Mouse (Mus musculus) monocyte, adult 2 months (primary cell): ENCODE results near the gene Abca12.

Experiments
- DNase-seq, 2 experiments: peaks; one replicate each; pipeline ENCODE4 v3.0.0; 2022; ENCODE audit warnings: low spot score in 2 of 2, low read depth in 1 of 2

Gene Abca12

GRCm38 (mm10) chr1:71338548-71339340 is 76.0 kb downstream of the Abca12 start:
- DNase-seq: no peak

GRCm38 (mm10) chr1:71330349-71330748 is 84.4 kb downstream of the Abca12 start:
- DNase-seq: no peak

GRCm38 (mm10) chr1:71312171-71312570 is 102.5 kb downstream of the Abca12 start:
- DNase-seq: no peak

GRCm38 (mm10) chr1:71310614-71311013 is 104.1 kb downstream of the Abca12 start:
- no peak for DNase-seq

- DNase-seq: no peak
Observed at GRCm38 (mm10) chr1:71307362-71307761, 107.3 kb downstream of the Abca12 start.

- DNase-seq: no peak
Observed at GRCm38 (mm10) chr1:71306196-71306595, 108.5 kb downstream of the Abca12 start.

GRCm38 (mm10) chr1:71304588-71304987 is 110.1 kb downstream of the Abca12 start:
- DNase-seq: no peak

GRCm38 (mm10) chr1:71297021-71297420 is 117.7 kb downstream of the Abca12 start:
- DNase-seq: no peak

GRCm38 (mm10) chr1:71296585-71296984 is 118.1 kb downstream of the Abca12 start:
- no peak for DNase-seq

GRCm38 (mm10) chr1:71291917-71292316 is 122.8 kb downstream of the Abca12 start:
- DNase-seq: no peak

GRCm38 (mm10) chr1:71289511-71289910 is 125.2 kb downstream of the Abca12 start:
- DNase-seq: no peak

- DNase-seq: no peak
Observed at GRCm38 (mm10) chr1:71276940-71277339, 137.8 kb downstream of the Abca12 start.

GRCm38 (mm10) chr1:71272550-71272949 is 142.2 kb downstream of the Abca12 start:
- no peak for DNase-seq

- DNase-seq: no peak
Observed at GRCm38 (mm10) chr1:71272077-71272476, 142.6 kb downstream of the Abca12 start.

- DNase-seq: no peak
Observed at GRCm38 (mm10) chr1:71270083-71270482, 144.6 kb downstream of the Abca12 start.

GRCm38 (mm10) chr1:71266630-71267029 is 148.1 kb downstream of the Abca12 start:
- no peak for DNase-seq

- DNase-seq: no peak
Observed at GRCm38 (mm10) chr1:71263532-71263931, 151.2 kb downstream of the Abca12 start.

- no peak for DNase-seq
Observed at GRCm38 (mm10) chr1:71244647-71245046, 170.1 kb downstream of the Abca12 start.

- DNase-seq: no peak
Observed at GRCm38 (mm10) chr1:71241396-71241795, 173.3 kb downstream of the Abca12 start.

- DNase-seq: no peak
Observed at GRCm38 (mm10) chr1:71239586-71239985, 175.1 kb downstream of the Abca12 start.

GRCm38 (mm10) chr1:71235335-71235734 is 179.4 kb downstream of the Abca12 start:
- no peak for DNase-seq

- DNase-seq: no peak
Observed at GRCm38 (mm10) chr1:71231211-71231610, 183.5 kb downstream of the Abca12 start.

- no peak for DNase-seq
Observed at GRCm38 (mm10) chr1:71203581-71203980, 211.1 kb downstream of the Abca12 start.
